Mouse (Mus musculus) forebrain, embryonic 12.5 days (tissue): Measurements from ENCODE around the gene Hps5. TPM values are rescaled to one million over a fixed set of nuclear protein-coding genes. Genes with fewer than 3 reads are reported as not detected.
"Not testable (repeated sequence)": the region's sequence is repeated elsewhere in the genome, so short reads cannot be mapped to it uniquely, and the experiment has no call there.

Experiments used
- ATAC-seq: fragments of 200-750 bp; cut with Nextera tagmentation; 2 replicates; pipeline ENCODE4 v1.8.0; 2017; ENCODE audit warnings: moderate TSS enrichment; ENCODE audit not compliant: low FRiP score
- H3K27ac ChIP-seq: fragments of 300-500 bp; sonication (generic); 2 replicates; pipeline ENCODE4 v1.5.1; 2016; ENCODE audit warnings: mild to moderate bottlenecking
- H3K27me3 ChIP-seq: fragments of 300-500 bp; sonication (generic); 2 replicates; pipeline ENCODE4 v1.6.1; 2016; ENCODE audit warnings: mild to moderate bottlenecking
- H3K36me3 ChIP-seq: fragments of 300-500 bp; sonication (generic); replicated peaks from 2 replicates; pipeline ENCODE4 v1.6.1; 2016; ENCODE audit warnings: mild to moderate bottlenecking
- H3K4me1 ChIP-seq: fragments of 300-500 bp; sonication (generic); 2 replicates; pipeline ENCODE4 v1.6.1; 2016
- H3K4me2 ChIP-seq: fragments of 300-500 bp; sonication (generic); 2 replicates; pipeline ENCODE4 v1.6.1; 2016; ENCODE audit warnings: mild to moderate bottlenecking, moderate library complexity
- H3K4me3 ChIP-seq: fragments of 300-500 bp; sonication (generic); replicated peaks from 2 replicates; pipeline ENCODE4 v1.5.1; 2016; ENCODE audit warnings: mild to moderate bottlenecking
- H3K9ac ChIP-seq: fragments of 300-500 bp; sonication (generic); 2 replicates; pipeline ENCODE4 v1.6.1; 2016; ENCODE audit warnings: mild to moderate bottlenecking
- H3K9me3 ChIP-seq: fragments of 300-500 bp; sonication (generic); 2 replicates; pipeline ENCODE4 v1.6.1; 2016
- WGBS: fragments of 180-500 bp; shearing (Covaris S2); methylation state at CpG from one replicate; pipeline ENCODE4 v1.1.7; 2016; 5-methylcytosine and 5-hydroxymethylcytosine counted together
- polyA plus RNA-seq: library from polyadenylated mRNA; unstranded; fragments of >200 nt; fragmentation: Nextera tagmentation; extraction: Ambion mirVana; gene quantifications from 2 replicates; pipeline ENCODE4 v1.2.1, GENCODE M21; 2016

The Hps5 gene
- polyA plus RNA-seq, 1 experiment from 2014 or later: 25.3 TPM

DNA sequence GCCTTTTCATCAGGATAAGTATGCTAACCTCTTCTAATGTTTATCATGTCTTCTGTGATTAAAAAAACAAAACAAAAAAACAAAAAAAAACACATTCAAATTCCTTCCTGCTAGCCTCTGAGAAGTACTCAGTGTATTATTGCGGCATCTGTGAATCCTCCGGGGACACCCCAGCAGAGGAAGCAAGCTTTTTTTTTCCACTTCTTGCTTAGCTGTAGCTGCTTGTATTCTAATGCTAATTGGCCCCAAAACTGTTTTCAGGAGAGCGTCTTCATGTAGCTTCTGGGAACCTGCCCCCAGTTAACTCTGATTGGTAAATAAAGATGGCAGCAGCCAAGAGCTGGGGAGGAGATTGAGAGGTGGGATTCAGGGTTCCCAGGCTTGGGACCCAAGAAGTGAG lies 47.4 kb downstream of the Hps5 start:
- ATAC-seq: no peak
- 34% methylated on average over 3 of the region's 3 CpGs for WGBS
- Histone ChIP-seq H3K4me1 (0 out of 2 replicates have a peak, but pooled peaks cover 5% of the 10 kb centered on the region), H3K4me2 (no peak overlapping the region), H3K27me3 (no peaks in the 10 kb centered on the region), H3K9me3 (no peaks in the 10 kb centered on the region), H3K27ac (no peak overlapping the region), H3K4me3 (no peak overlapping the region), H3K36me3 (no peaks in the 10 kb centered on the region), H3K9ac (no peak overlapping the region)

DNA sequence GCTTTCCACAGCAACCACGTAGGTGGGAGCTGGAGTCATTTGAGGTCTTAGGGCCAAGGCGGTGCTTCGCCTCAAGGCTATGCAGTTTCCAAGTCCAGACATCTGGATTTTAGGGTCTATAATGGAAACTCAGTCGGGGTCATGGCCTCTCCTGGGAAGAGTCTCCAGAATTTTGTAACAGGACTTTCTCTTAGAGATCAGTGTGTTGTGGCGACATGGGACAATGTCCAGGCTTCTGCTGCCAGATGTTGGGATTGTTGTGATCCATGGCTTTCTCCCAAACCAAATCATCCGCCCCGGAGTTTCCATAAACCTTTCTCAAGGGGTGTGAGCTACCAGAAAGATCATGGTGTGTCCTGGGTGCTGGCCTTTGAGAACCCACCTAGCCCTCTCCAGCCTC lies 49.5 kb downstream of the Hps5 start:
- H3K36me3 ChIP-seq: no peaks in the 10 kb centered on the region
- WGBS: 94% methylated on average over 7 of the region's 7 CpGs
- no peaks in the 10 kb centered on the region for H3K27me3 ChIP-seq
- H3K4me1 ChIP-seq: 0 out of 2 replicates have a peak, but pooled peaks cover 5% of the 10 kb centered on the region
- no peak overlapping the region for H3K9ac ChIP-seq
- H3K27ac ChIP-seq: no peak overlapping the region
- no peak overlapping the region for H3K4me3 ChIP-seq
- no peak for ATAC-seq
- H3K4me2 ChIP-seq: no peak overlapping the region
- no peaks in the 10 kb centered on the region for H3K9me3 ChIP-seq

- Histone ChIP-seq H3K27me3 (no peaks in the 10 kb centered on the region), H3K4me3 (no peak overlapping the region), H3K9me3 (no peaks in the 10 kb centered on the region), H3K27ac (no peak overlapping the region), H3K36me3 (no peaks in the 10 kb centered on the region), H3K4me2 (no peak overlapping the region), H3K4me1 (0 out of 2 replicates have a peak, but pooled peaks cover 5% of the 10 kb centered on the region), H3K9ac (no peak overlapping the region)
- 79% methylated on average over 3 of the region's 3 CpGs for WGBS
- ATAC-seq: no peak
Observed at GRCm38 (mm10) chr7:46745816-46746215, 50.0 kb downstream of the Hps5 start.

- ATAC-seq: not testable (repeated sequence)
- WGBS: 85% methylated on average over 3 of the region's 3 CpGs
Observed at GRCm38 (mm10) chr7:46742880-46743279, 53.0 kb downstream of the Hps5 start, which contains the start of gene Saa1. Gene Saa1 (minus strand): TSS chr7:46742980.

DNA sequence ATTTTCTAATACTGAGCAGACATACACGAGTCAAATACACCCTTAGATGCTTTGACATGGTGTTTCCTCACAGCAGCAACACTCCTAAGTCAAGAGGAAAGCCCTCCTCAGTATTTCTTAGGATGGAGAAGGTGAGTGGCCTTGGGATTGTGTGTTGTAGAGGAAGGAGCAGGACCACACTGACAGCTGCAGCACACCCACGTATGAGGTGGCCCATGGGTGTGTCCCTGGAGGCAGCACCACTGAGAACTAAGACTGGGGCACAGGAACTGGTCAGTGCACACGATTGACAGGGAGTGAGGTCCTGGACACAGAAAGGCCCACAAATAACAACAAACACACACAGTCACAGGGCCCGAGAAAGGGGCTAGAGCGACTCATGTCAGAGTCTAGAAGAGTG lies 55.8 kb downstream of the Hps5 start:
- H3K9me3 ChIP-seq, H3K4me1 ChIP-seq, H3K9ac ChIP-seq, ATAC-seq, H3K36me3 ChIP-seq, H3K4me3 ChIP-seq, H3K27me3 ChIP-seq, H3K4me2 ChIP-seq, H3K27ac ChIP-seq: not testable (repeated sequence)
- 77% methylated on average over 5 of the region's 5 CpGs for WGBS

More at GRCm38 (mm10) chr7:46742880-46743279, 53.0 kb downstream of the Hps5 start, which contains the start of gene Saa1:
- not testable (repeated sequence) for H3K9ac ChIP-seq, H3K36me3 ChIP-seq, H3K4me3 ChIP-seq, H3K27me3 ChIP-seq, H3K27ac ChIP-seq, H3K4me1 ChIP-seq, H3K9me3 ChIP-seq, H3K4me2 ChIP-seq

- H3K9ac ChIP-seq: no peak overlapping the region
- no peaks in the 10 kb centered on the region for H3K27me3 ChIP-seq
- 86% methylated on average over 12 of the region's 12 CpGs for WGBS
- no peak overlapping the region for H3K4me3 ChIP-seq
- no peak for ATAC-seq
- no peak overlapping the region for H3K27ac ChIP-seq
- H3K9me3 ChIP-seq: no peaks in the 10 kb centered on the region
- H3K4me1 ChIP-seq: no peaks in the 10 kb centered on the region
- no peak overlapping the region for H3K4me2 ChIP-seq
- H3K36me3 ChIP-seq: no peaks in the 10 kb centered on the region
Observed at GRCm38 (mm10) chr7:46738561-46739460, 57.1 kb downstream of the Hps5 start.

- no peak overlapping the region for H3K4me2 ChIP-seq
- no peak overlapping the region for H3K4me3 ChIP-seq
- H3K27me3 ChIP-seq: no peaks in the 10 kb centered on the region
- 85% methylated on average over 2 of the region's 2 CpGs for WGBS
- ATAC-seq: no peak
- H3K4me1 ChIP-seq: no peaks in the 10 kb centered on the region
- H3K36me3 ChIP-seq: no peaks in the 10 kb centered on the region
- H3K27ac ChIP-seq: no peak overlapping the region
- no peak overlapping the region for H3K9ac ChIP-seq
- no peaks in the 10 kb centered on the region for H3K9me3 ChIP-seq
Observed at GRCm38 (mm10) chr7:46734983-46735382, 60.9 kb downstream of the Hps5 start.

DNA sequence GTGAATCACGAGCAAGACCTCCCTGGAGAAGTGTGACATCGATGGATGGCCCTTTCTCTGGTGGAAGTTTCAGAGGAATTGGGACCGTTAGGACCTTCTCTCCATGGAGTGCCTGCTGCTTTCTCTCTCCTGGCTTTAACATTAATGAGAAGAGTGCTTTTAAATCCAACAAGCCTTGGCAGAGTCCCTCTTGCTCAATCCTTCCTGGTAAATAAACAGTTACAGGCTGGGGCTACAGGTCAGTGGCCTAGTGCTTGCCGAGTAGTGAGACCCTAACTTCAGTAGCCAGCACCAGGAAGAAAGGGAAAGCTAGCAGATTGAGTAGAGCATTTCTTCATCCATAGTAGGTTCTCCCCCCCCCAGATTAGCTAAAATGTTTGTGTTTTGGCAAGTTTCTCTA lies 63.4 kb downstream of the Hps5 start, which contains the start of gene Saa4:
Saa4 (minus strand) TSS at position 146 of the 400 bp plus-strand sequence.
- WGBS: 86% methylated on average over 4 of the region's 4 CpGs
- no peak within 1 kb of the TSS for H3K27ac ChIP-seq
- H3K9me3 ChIP-seq: no peaks in the 10 kb centered on the region

DNA sequence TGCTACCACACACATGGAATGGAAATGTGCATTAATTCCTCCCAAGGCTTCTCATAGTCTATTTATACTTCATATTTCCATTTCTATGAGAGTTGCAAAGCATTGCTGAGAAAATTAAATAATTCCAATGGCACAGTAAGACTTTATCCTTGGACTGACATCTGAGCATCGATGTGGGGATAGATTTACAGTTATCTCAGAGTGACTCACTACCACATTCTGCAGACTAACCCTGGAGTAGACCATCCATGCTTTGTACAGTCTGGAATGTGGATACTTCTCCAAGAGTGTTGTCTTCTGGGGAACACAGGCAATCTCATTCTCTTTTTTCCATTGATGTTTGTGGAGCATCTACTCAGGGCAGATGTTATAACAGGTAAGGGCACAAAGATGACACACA lies 68.3 kb downstream of the Hps5 start:
- WGBS: 93% methylated on average over 1 of the region's 1 CpGs

More for the DNA sequence above, 63.4 kb downstream of the Hps5 start, which contains the start of gene Saa4:
- no peak within 1 kb of the TSS for H3K4me2 ChIP-seq
- no peaks in the 10 kb centered on the region for H3K4me1 ChIP-seq
- H3K36me3 ChIP-seq: no peaks in the 10 kb centered on the region
- no peaks in the 10 kb centered on the region for H3K27me3 ChIP-seq
- no peak within 1 kb of the TSS for H3K9ac ChIP-seq
- ATAC-seq: no peak
- no peak within 1 kb of the TSS for H3K4me3 ChIP-seq

GRCm38 (mm10) chr7:46724396-46724795 lies 71.5 kb downstream of the Hps5 start:
- H3K4me3 ChIP-seq: no peak overlapping the region
- 73% methylated on average over 5 of the region's 5 CpGs for WGBS

More for the DNA sequence above, 68.3 kb downstream of the Hps5 start:
- H3K9me3 ChIP-seq: no peaks in the 10 kb centered on the region
- peaks cover 9% of the 10 kb centered on the region; the same call in 1 of the 2 replicates for H3K27me3 ChIP-seq
- H3K36me3 ChIP-seq: no peaks in the 10 kb centered on the region
- no peak for ATAC-seq
- no peaks in the 10 kb centered on the region for H3K4me1 ChIP-seq
- no peak overlapping the region for H3K4me2 ChIP-seq
- no peak overlapping the region for H3K9ac ChIP-seq
- H3K4me3 ChIP-seq: no peak overlapping the region
- no peak overlapping the region for H3K27ac ChIP-seq

GRCm38 (mm10) chr7:46723849-46724248 lies 72.0 kb downstream of the Hps5 start:
- Histone ChIP-seq H3K36me3 (no peaks in the 10 kb centered on the region), H3K4me3 (no peak overlapping the region), H3K4me2 (no peak overlapping the region), H3K9me3 (no peaks in the 10 kb centered on the region), H3K9ac (no peak overlapping the region), H3K27me3 (peaks cover 9% of the 10 kb centered on the region; the same call in 1 of the 2 replicates), H3K27ac (no peak overlapping the region), H3K4me1 (no peaks in the 10 kb centered on the region)
- 92% methylated on average over 3 of the region's 3 CpGs for WGBS
- no peak for ATAC-seq

More at GRCm38 (mm10) chr7:46724396-46724795, 71.5 kb downstream of the Hps5 start:
- Histone ChIP-seq H3K9me3 (no peaks in the 10 kb centered on the region), H3K4me2 (no peak overlapping the region), H3K36me3 (no peaks in the 10 kb centered on the region), H3K4me1 (no peaks in the 10 kb centered on the region), H3K27me3 (peaks cover 9% of the 10 kb centered on the region; the same call in 1 of the 2 replicates), H3K9ac (no peak overlapping the region), H3K27ac (no peak overlapping the region)
- ATAC-seq: no peak

- Histone ChIP-seq H3K27ac (no peak overlapping the region), H3K4me3 (no peak overlapping the region), H3K36me3 (no peaks in the 10 kb centered on the region), H3K9ac (no peak overlapping the region), H3K4me1 (no peaks in the 10 kb centered on the region), H3K9me3 (no peaks in the 10 kb centered on the region), H3K27me3 (peaks cover 9% of the 10 kb centered on the region; the same call in 1 of the 2 replicates), H3K4me2 (no peak overlapping the region)
- no peak for ATAC-seq
- 96% methylated on average over 6 of the region's 6 CpGs for WGBS
Observed at GRCm38 (mm10) chr7:46723354-46723753, 72.5 kb downstream of the Hps5 start.
